Mouse (Mus musculus): Measurements from ENCODE around the gene Adgrl2.

Gene Adgrl2

GRCm38 (mm10) chr3:148921966-148922587, 68.3 kb downstream of the Adgrl2 start:
- DNase-seq (ENCODE audit: low read depth): no peak

- DNase-seq (ENCODE audit: low read depth): no peak
These were observed 69.5 kb downstream of the Adgrl2 start for GRCm38 (mm10) chr3:148920881-148921280.

GRCm38 (mm10) chr3:148918425-148918824, 71.9 kb downstream of the Adgrl2 start:
- no peak for DNase-seq (ENCODE audit: low read depth)

- DNase-seq (ENCODE audit: low read depth): no peak
These were observed 72.5 kb downstream of the Adgrl2 start for GRCm38 (mm10) chr3:148917837-148918236.

GRCm38 (mm10) chr3:148916226-148916625, 74.1 kb downstream of the Adgrl2 start:
- no peak for DNase-seq (ENCODE audit: low read depth)

- no peak for DNase-seq (ENCODE audit: low read depth)
These were observed 77.2 kb downstream of the Adgrl2 start for GRCm38 (mm10) chr3:148912944-148913684.

GRCm38 (mm10) chr3:148912536-148912935, 77.8 kb downstream of the Adgrl2 start:
- no peak for DNase-seq (ENCODE audit: low read depth)

- DNase-seq (ENCODE audit: low read depth): no peak
These were observed 82.5 kb downstream of the Adgrl2 start for GRCm38 (mm10) chr3:148907873-148908272.

DNA sequence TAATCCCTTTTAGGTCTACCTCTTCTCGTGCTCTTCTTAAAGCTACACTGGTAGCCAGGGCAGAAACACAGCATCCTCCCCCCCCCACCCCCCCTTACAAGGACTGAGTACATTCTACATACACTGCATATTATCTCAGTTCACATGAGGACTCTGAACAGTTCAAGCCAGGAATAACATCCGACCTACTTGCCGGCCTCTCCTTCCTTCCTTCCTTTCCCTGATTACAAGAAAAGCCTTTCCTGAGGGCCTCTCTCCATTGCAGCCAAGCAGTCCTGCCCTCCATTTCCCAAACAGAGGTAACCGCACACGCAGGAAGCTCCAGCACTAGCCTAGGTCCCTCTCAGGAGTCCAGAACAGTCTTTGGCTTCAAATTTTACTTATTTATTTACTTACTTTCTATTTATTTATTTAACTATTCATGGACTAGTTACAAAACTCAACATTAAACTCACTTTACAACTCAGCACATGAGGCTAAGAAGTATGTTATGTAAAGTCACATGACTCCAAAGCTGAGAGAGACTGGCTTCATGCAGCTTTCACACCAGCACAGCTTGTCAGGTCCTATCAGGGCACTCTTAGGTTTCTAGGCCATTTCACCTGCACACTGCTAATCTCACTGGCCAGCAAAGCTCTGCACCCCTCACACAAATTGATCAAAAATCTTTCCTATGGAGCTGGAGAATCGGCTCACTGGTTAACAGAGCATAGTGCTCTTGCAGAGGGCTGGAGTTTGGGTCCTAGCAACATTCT, 83.2 kb downstream of the Adgrl2 start:
- DNase-seq (ENCODE audit: low read depth): no peak

DNA sequence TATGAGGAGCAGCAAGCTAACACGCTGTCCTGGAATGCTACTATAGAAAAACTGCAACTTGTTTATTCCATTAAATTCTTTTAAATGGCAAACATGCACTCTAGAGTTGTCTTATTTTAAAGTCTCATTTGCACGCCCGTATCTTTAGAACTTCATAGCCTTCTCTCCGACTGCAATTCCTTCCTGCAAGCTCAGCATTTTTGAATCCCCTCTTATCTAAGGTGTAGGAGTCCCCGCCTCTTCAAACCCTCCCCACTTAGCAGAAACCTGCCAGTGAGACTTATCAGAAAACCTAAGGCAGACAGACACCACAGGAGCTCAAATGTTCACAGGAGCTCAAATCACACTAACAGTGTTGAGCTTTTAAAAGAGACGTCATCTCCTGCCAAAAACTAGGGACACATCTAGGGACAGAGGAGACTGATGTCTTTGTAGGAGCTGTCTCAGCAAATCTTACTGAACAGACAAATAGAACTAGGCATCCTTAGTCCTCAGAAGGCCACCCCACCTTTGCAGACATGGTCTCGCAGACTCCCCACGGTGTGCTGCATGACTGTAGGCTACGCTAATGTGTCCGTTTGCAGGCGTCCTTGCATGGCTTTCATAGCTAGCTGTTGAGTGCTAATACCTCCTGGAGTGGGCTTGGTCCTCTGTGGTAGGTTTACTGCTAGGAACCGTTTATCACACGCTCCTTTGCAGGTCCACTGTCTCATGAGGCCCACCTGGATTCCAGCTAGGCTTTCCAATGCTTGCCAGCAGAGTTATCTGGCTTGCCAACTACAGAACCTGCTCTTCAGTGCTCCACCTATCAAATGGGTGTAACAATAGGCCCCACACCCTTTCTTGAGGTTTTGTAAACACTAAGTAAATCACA, 84.2 kb downstream of the Adgrl2 start:
- DNase-seq (ENCODE audit: low read depth): no peak

DNA sequence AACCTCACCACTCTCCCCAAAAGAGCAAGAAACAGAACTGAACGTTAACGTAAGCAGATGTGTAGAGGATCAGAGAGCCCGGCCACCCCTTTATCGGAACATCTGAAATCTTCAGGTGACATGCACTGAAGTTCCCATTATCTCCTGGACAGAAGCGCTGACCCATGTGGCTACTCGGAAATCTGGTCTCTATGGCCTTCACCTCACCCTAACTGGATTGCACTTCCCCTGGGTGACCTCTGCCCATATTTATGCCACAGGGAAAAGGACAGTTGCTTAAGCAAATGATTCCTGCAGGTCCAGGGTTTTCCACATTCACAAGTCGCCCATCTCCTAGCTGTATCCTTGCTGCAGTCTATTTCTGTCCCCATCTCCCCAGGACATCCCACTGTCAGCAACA, 84.9 kb downstream of the Adgrl2 start:
- no peak for DNase-seq (ENCODE audit: low read depth)

DNA sequence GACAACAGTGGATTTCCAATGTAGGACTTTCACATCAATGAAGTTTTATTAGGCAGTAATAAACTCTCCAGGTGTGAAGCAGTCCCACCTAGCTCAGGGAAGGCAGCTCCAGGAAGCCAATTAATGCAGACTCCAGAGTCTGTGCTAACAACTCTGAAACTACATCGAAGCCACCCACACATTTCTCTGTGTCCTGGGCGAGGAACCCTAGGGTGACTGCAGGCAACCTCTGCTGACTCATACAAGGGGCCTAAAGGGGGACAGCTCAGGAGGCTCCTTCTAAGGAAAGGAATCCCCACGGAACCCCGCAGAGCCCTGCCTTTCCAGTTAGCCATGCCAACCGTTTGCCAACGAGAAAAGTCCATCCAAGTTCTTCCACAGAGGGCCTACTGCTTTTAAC, 90.5 kb downstream of the Adgrl2 start:
- no peak for DNase-seq (ENCODE audit: low read depth)

DNA sequence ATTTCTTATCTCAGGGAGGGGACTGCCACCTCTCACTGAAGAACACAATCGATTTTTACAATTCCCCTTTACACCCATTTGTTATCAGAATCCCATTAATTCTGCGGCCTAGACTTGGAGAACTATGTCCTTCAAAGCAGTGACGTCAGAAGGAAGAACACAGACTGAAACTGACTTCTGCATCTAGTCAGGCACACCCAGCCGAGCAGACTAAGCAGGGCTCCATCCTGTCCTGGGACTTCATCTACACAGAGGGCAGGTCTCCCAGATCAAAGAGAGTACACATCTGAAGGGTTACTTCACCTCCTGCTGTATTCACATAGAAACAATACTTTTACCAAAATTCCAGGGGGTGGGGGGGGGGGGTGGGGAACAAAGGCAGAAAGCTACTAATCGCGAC, 90.9 kb downstream of the Adgrl2 start:
- no peak for DNase-seq (ENCODE audit: low read depth)

- DNase-seq (ENCODE audit: low read depth): no peak
These were observed 91.7 kb downstream of the Adgrl2 start for GRCm38 (mm10) chr3:148898535-148899250.

- no peak for DNase-seq (ENCODE audit: low read depth)
These were observed 94.1 kb downstream of the Adgrl2 start for GRCm38 (mm10) chr3:148896281-148896680.

GRCm38 (mm10) chr3:148895396-148896109, 94.8 kb downstream of the Adgrl2 start:
- peak; percentile 15 for DNase-seq (ENCODE audit: low read depth)

- no peak for DNase-seq (ENCODE audit: low read depth)
These were observed 95.5 kb downstream of the Adgrl2 start for GRCm38 (mm10) chr3:148894867-148895266.

DNA sequence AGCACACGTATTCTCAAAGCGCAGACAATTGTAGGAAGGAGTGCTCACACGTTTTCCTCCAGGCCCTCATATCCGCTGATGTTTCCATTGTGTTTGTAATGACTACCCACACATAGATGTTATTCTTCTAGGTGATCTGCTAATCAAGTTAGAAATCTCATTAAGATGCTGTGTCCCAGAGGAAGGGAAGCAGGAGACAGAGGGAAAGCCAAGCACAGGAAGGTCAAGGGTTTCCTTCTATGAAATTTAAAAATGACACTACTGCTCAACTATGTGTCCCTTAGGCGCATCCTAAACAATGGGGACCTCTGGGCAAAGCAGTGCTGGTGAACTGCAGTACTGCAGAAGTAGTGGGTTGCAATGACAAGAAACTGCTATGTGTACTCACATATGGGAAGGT, 102.5 kb downstream of the Adgrl2 start:
- no peak for DNase-seq (ENCODE audit: low read depth)

DNA sequence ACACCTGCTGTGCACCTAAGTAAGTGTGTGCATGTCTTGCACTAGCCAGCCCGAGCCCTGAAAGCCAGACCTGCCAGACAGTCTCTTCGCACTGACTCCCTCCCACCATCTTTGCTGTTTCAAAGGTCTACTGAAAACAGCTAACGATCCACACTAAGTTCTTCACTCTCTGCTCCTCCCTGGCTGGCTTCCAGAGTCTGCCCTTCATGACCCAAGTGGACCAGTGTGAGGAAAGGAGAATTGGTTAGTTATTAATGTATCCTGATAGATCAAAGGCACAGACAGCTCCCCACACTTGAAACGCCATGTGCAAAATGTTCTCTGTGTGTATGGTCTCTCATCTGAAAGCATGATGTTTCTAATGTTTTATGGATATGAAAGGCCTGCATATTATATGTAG, 103.4 kb downstream of the Adgrl2 start:
- no peak for DNase-seq (ENCODE audit: low read depth)

- peak; percentile 40 for DNase-seq (ENCODE audit: low read depth)
These were observed 104.2 kb downstream of the Adgrl2 start for GRCm38 (mm10) chr3:148885980-148886668.
